Mouse (Mus musculus) left cerebral cortex, postnatal 25 days (tissue): ENCODE data around the gene Aoc3. TPM values are rescaled to one million over a fixed set of nuclear protein-coding genes. Genes with fewer than 3 reads are reported as not detected.
"Not testable (repeated sequence)": the region's sequence is repeated elsewhere in the genome, so short reads cannot be mapped to it uniquely, and the experiment has no call there.

Experiments used
- DNase-seq, 2 experiments: peaks; one replicate each; pipeline ENCODE4 v3.0.0; 2022; ENCODE audit warnings: low spot score in 2 of 2, mixed read lengths in 1 of 2
- intact Hi-C: fragments of 180-260 bp; cut with DNase I; formaldehyde crosslinking; loops from one replicate; pipeline ENCODE4 v1.15.1; 2025
- microRNA-seq, 2 experiments: library from miRNA; unstranded; fragments of <30 nt; microRNA quantifications; one replicate each; pipeline ENCODE4 v1.2.0; 2022
- total RNA-seq, 2 experiments: library from RNA; stranded (reverse); gene quantifications; 2 replicates each; pipeline ENCODE4 v1.2.3; 2021

Aoc3 gene
- total RNA-seq, 2 experiments from 2014 or later = 0.69 to 0.73 TPM

DNA sequence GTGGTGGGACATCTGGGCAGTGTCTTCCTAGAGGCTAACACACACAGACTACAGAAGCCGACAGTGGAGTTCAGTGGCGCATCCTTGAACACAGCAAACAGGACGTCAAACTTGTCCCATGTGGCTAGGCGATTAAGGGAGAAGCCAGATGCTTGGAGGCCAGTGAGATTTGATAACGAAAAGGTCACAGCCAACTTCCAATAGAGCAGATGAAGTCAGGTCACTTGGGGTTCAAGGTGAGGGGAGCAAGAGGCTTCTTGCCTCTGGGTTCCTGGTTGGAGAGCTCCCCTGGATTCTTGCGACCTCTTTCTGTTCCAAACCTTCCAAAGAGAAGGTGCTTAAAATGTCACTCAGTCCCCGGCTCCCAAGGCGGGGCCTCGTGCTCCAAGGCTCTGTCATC, 29.4 kb downstream of the Aoc3 start:
- intact Hi-C loops = no loop called here
- DNase-seq = no peak

DNA sequence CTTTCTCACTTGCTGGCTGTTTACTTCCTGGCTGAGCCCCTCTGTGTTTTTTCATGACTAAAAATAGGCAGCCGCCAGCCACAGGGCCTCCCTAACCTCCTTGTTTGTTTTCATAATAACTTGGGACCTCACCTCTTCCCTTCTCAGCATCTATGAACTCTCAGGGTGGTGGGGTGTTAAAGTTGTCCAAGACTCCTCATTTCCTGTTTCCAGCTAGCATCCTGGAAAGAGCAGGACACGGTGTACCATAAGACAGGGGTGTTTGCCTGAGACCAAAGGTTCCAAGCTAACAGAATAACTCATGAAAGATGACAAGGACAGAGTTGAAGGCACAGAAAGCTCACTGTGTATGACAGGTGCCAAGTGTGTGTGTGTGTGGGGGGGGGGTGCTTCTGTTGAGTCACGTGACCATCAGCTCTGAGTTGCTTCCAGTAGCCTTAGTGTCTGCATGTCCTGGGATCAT, 30.3 kb downstream of the Aoc3 start:
- no peak for DNase-seq
- intact Hi-C loops = no loop called here

DNA sequence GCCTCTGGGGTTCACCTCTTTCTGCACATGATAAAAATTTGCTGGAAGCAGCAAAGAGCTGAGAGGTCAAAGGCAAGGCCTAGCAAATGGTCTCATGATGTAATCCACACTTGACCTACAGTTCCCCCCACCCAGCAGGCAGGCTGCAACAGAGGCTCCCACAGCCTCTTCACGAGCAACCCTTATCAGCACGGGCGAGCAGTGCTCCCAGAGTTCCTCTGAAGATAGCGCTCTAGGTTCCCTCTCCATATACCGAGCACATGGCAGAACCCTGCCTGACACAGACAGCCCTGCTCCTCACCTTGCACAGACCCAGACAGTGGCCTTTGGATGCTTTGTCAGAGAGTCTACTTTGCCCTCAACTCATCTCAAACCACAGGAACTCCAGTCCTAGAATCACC, 34.1 kb downstream of the Aoc3 start:
- DNase-seq = no peak
- intact Hi-C loops = no loop called here

DNA sequence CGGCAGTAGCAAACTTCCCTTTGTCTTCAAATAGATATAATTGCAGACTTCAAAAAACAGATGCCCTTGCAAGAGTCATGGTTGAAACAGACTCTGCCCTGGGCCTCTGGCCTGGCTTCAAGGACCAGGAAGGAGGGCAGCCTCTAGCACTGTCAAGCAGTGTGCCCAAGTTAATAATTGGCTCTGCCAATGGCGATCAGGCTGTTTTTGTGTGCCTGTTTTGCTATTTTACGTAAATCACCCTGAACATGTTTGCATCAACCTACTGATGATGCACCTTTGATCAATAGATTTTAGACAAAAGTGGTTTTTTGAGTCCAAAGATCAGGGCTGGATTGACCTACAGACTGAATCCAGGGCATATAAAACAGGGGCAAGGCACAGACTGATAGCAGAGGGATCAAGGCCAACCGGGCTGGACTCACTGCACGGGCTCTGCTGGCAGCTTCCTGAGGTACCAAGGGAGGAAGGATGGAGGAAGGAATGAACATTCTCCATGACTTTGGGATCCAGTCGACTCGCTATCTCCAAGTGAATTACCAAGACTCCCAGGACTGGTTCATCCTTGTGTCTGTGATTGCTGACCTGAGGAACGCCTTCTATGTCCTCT, 37.0 kb downstream of the Aoc3 start, which contains the start of gene G6pc:
Gene G6pc (plus strand): TSS at position 236 of the 610 bp plus-strand sequence.
- intact Hi-C loops = no loop called here
- no peak for DNase-seq

DNA sequence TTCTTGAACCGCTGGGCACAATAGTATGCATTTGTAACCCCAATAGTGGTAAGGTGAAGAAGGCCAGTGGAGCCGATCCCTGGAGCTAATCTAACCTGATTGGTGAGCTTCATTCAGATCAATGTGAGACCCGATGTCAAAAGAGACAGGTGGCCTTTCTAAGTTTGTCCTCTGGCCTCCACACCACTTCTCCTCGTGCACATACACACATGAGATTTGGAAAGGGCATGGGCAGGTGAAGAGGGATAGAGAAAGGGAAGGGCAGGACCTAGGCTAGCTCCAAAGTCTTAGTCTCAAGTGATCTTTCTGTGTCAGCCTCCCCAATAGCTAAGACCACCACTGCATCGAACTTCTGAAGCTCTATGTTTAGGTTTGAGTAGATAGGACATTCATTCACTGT, 39.7 kb downstream of the Aoc3 start:
- no peak for DNase-seq
- intact Hi-C loops = no loop called here

DNA sequence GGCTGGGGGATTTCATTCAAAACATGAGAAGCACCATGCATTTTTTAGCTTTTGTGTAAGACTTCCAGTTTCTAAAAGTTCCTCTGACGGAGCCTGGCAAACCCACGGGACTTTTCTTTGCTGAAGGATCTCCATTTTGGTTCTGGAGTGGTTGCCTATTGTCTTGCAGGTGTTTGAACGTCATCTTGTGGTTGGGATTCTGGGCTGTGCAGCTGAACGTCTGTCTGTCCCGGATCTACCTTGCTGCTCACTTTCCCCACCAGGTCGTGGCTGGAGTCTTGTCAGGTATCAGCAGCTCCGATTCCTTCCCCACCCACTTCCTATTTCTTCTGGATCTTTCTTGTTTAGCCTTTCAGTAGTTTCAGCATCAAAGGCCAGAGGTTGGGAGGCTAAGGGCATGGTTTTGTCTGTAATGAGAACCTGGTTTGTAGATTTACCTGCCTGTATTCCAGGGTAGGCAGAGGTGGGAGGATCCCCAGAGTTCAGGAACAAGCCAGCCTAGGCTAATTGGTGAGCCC, 44.1 kb downstream of the Aoc3 start:
- intact Hi-C loops = no loop called here
- no peak for DNase-seq

DNA sequence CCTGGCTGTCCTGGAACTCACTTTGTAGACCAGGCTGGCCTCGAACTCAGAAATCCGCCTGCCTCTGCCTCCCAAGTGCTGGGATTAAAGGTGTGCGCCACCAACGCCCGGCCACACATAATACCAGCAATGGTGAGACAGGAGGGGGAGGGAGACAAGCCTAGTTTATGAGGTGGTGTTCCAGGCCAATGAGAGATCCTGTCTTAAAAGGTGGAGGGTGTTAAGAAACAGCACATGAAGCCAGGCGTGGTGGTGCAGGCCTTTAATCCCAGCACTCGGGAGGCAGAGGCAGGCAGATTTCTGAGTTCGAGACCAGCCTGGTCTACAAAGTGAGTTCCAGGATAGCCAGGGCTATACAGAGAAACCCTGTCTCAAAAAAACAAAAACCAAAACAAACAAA, 47.8 kb downstream of the Aoc3 start:
- DNase-seq, intact Hi-C loops: not testable (repeated sequence)

DNA sequence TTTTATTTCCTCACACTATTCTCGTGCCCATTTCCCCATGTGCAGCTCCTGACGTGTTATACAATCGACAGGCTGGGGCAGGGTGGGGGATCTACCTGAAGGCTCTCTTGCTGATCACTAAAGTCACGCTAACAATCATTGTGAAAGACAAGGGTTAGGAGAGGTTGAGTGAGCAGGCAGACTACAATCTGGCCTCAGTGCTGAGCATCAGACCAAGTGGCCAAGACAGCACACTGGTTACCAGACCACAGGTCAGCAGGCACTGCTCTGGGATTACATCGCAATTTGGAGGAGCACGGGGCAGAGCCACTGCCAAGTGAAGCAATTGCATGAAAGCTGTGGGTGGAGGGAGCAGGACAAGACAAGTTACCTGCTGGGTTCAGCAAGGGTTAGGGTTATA, 48.5 kb downstream of the Aoc3 start:
- intact Hi-C loops = no loop called here
- no peak for DNase-seq

DNA sequence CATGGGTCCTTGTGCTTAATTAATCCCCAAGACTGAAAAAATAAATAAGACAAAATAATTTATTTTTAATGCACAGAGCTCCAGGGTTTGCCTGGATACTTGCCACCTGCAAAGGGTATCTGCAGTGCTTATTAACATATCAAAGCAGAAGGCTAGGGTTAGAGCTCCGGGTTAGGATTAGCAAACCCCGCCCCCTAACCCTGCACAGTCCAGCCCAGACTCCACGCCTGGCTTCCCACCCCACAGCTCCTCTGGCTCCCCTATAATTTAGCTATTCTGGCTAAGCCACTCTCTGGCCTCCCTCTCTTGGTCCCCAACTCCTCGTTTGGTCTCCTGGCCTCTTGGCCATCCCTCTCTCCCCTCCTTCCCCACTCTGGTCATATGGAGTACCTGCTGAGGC, 51.4 kb downstream of the Aoc3 start:
- intact Hi-C loops = no loop called here
- DNase-seq = no peak

Small RNA genes lying within 50 kb of the gene (microRNA-seq; reads per million reads assigned to microRNA genes)
- gene Gm25593 = 0 reads per million in 2 experiments

Other genes starting within 250 kb of the Aoc3 start
- gene Coasy, start 248.0 kb upstream of the Aoc3 start, total RNA-seq = 10 to 100 TPM; 26.0 to 28.5 TPM
- gene Mlx, start 243.3 kb upstream of the Aoc3 start, total RNA-seq = 10 to 100 TPM; 47.1 to 53.0 TPM
- 1 to 10 TPM; 3.6 to 3.9 TPM for gene Psmc3ip, start 235.2 kb upstream of the Aoc3 start, total RNA-seq
- gene Retreg3, start 210.7 kb upstream of the Aoc3 start, total RNA-seq = 10 to 100 TPM; 56.2 to 56.7 TPM
- 10 to 100 TPM; 44.9 to 46.6 TPM for gene Tubg1, start 210.7 kb upstream of the Aoc3 start, total RNA-seq
- 10 to 100 TPM; 47.5 to 48.6 TPM for gene Tubg2, start 174.7 kb upstream of the Aoc3 start, total RNA-seq
- gene Cntnap1, start 160.1 kb upstream of the Aoc3 start, total RNA-seq = 100 to 1,000 TPM; 153 to 170 TPM
- 10 to 100 TPM in 1 of 2 experiments, 1 to 10 TPM in 1; 8.8 to 11.5 TPM for gene Plekhh3, start 159.3 kb upstream of the Aoc3 start, total RNA-seq
- under 1 TPM; 0.18 to 0.28 TPM for gene Ccr10, start 155.2 kb upstream of the Aoc3 start, total RNA-seq
- 10 to 100 TPM; 42.8 to 48.5 TPM for gene Ezh1, start 104.1 kb upstream of the Aoc3 start, total RNA-seq
- 10 to 100 TPM; 39.9 to 44.5 TPM for gene Ramp2, start 84.6 kb upstream of the Aoc3 start, total RNA-seq
- 10 to 100 TPM; 62.4 to 65.7 TPM for gene Vps25, start 76.9 kb upstream of the Aoc3 start, total RNA-seq
- 1 to 10 TPM; 2.2 to 7.9 TPM for gene Wnk4, start 70.0 kb upstream of the Aoc3 start, total RNA-seq
- under 1 TPM; 0.21 to 0.27 TPM for gene Cntd1, start 51.6 kb upstream of the Aoc3 start, total RNA-seq
- gene Coa3, start 51.5 kb upstream of the Aoc3 start, total RNA-seq = 10 to 100 TPM; 95.3 to 98.8 TPM
- gene Becn1, start 28.3 kb upstream of the Aoc3 start, total RNA-seq = 100 to 1,000 TPM; 213 to 229 TPM
- 100 to 1,000 TPM; 114 to 116 TPM for gene Psme3, start 14.4 kb upstream of the Aoc3 start, total RNA-seq
- 1 to 10 TPM; 4.8 to 7.4 TPM for gene Aoc2, start 5.5 kb upstream of the Aoc3 start, total RNA-seq
- gene G6pc, start 37.0 kb downstream of the Aoc3 start, total RNA-seq = under 1 TPM in 1 of 2 experiments, not detected in 1; 0.14 TPM
- gene Aarsd1, start 87.0 kb downstream of the Aoc3 start, total RNA-seq = 10 to 100 TPM; 38.7 to 40.1 TPM
- gene Gm27029, start 94.2 kb downstream of the Aoc3 start, total RNA-seq = 1 to 10 TPM; 5.9 to 6.6 TPM
- gene Rundc1, start 94.5 kb downstream of the Aoc3 start, total RNA-seq = 10 to 100 TPM; 35.6 to 37.0 TPM
- gene Ptges3l, start 94.7 kb downstream of the Aoc3 start, total RNA-seq = 1 to 10 TPM; 4.0 to 6.0 TPM
- gene Rpl27, start 111.7 kb downstream of the Aoc3 start, total RNA-seq = 10 to 100 TPM; 32.5 to 37.0 TPM
- gene Ifi35, start 117.8 kb downstream of the Aoc3 start, total RNA-seq = 1 to 10 TPM; 2.0 to 2.4 TPM
- 100 to 1,000 TPM; 149 to 175 TPM for gene Rnd2, start 134.4 kb downstream of the Aoc3 start, total RNA-seq
- gene Vat1, start 135.6 kb downstream of the Aoc3 start, total RNA-seq = 10 to 100 TPM; 36.7 to 39.9 TPM
- gene Brca1, start 221.3 kb downstream of the Aoc3 start, total RNA-seq = under 1 TPM; 0.69 to 0.80 TPM
- 100 to 1,000 TPM; 127 to 130 TPM for gene Nbr1, start 221.5 kb downstream of the Aoc3 start, total RNA-seq